Comparison of ENCODE assay signal across 7 mouse cellular contexts in genomic region chr11:93967381-93967780, GRCm38 (mm10). TPM values are rescaled to one million over a fixed set of nuclear protein-coding genes. Genes with fewer than 3 reads are reported as not detected.
DNase-seq lines count a peak whose midpoint lies in the region; ATAC-seq and TF ChIP-seq lines count a peak whose summit lies in the region.

No protein-coding gene starts in this region.

- DNase-seq in lung, adult 2 months = no peak
- DNase-seq in lung, postnatal 4 days = no peak
- peak; percentile 39 for DNase-seq in c-Kit-positive CD71-positive TER-119-positive erythroid progenitor cells, embryonic 14.5 days (ENCODE audit: low spot score)
- DNase-seq in urinary bladder, adult 18-20 months (ENCODE audit: low spot score in 2 of 2) = no peak
- DNase-seq in gastrocnemius, postnatal 10 days = no peak

- TF ChIP-seq CTCF in lung, adult 2 months (IDR thresholded peaks at IDR 0.05; ENCODE audit: insufficient read depth, low read length) = no peak

- peak overlapping the region; percentile 89 for H3K9ac ChIP-seq in hindbrain, embryonic 13.5 days
- H3K9ac ChIP-seq in midbrain, embryonic 15.5 days = peak overlapping the region; percentile 62

- 4% methylated on average over 11 of the region's 11 CpGs for WGBS in lung, adult 2 months
- 6% methylated on average over 11 of the region's 11 CpGs for WGBS in hindbrain, embryonic 13.5 days
- 4% methylated on average over 11 of the region's 11 CpGs for WGBS in midbrain, embryonic 15.5 days

- no peaks in the 10 kb centered on the region for H3K9me3 ChIP-seq in hindbrain, embryonic 13.5 days
- H3K9me3 ChIP-seq in midbrain, embryonic 15.5 days = no peaks in the 10 kb centered on the region

- peaks cover 36% of the 10 kb centered on the region for H3K36me3 ChIP-seq in hindbrain, embryonic 13.5 days
- peaks cover 28% of the 10 kb centered on the region for H3K36me3 ChIP-seq in midbrain, embryonic 15.5 days (replicated peaks)

- TF ChIP-seq POLR2A in lung, adult 2 months (IDR thresholded peaks at IDR 0.05; ENCODE audit: borderline replicate concordance, extremely low read depth, low read depth, low read length) = no peak

- H3K4me2 ChIP-seq in hindbrain, embryonic 13.5 days = peak overlapping the region; percentile 79
- peak overlapping the region; percentile 69 for H3K4me2 ChIP-seq in midbrain, embryonic 15.5 days

- H3K4me1 ChIP-seq in lung, adult 2 months (ENCODE audit: control insufficient read depth, insufficient read depth, low read length) = 0 out of 2 replicates have a peak, but pooled peaks cover 2% of the 10 kb centered on the region
- peaks cover 28% of the 10 kb centered on the region for H3K4me1 ChIP-seq in hindbrain, embryonic 13.5 days (replicated peaks)
- H3K4me1 ChIP-seq in midbrain, embryonic 15.5 days = peaks cover 23% of the 10 kb centered on the region

- H3K27me3 ChIP-seq in hindbrain, embryonic 13.5 days = no peaks in the 10 kb centered on the region
- no peaks in the 10 kb centered on the region for H3K27me3 ChIP-seq in midbrain, embryonic 15.5 days (replicated peaks)

- peak overlapping the region; percentile 92 for H3K4me3 ChIP-seq in lung, adult 2 months (replicated peaks; ENCODE audit: extremely low read depth, low read depth, low read length)
- H3K4me3 ChIP-seq in hindbrain, embryonic 13.5 days = peak overlapping the region; percentile 75
- peak overlapping the region; percentile 61 for H3K4me3 ChIP-seq in midbrain, embryonic 15.5 days

- 0 out of 2 replicates have a peak, but pooled peaks have one; percentile 11 for ATAC-seq in hindbrain, embryonic 13.5 days (ENCODE audit: low FRiP score)
- peak; percentile 4; the same call in 1 of the 2 replicates for ATAC-seq in midbrain, embryonic 15.5 days (replicated peaks)

- peak overlapping the region; percentile 85 for H3K27ac ChIP-seq in hindbrain, embryonic 13.5 days
- H3K27ac ChIP-seq in midbrain, embryonic 15.5 days = peak overlapping the region; percentile 82

RNA-seq across cellular contexts. Expression of gene Gm20390, which starts 0.7 kb away (rescaled TPM):
- polyA plus RNA-seq in lung, adult 2 months (2012; rRNA removed) = 8.2 and 8.5 TPM in 2 replicates
- 351 and 358 TPM in 2 replicates for polyA plus RNA-seq in hindbrain, embryonic 13.5 days (2015; fragmentation: Nextera tagmentation; extraction: Ambion mirVana)
- polyA plus RNA-seq in midbrain, embryonic 15.5 days (2015; fragmentation: Nextera tagmentation; extraction: Ambion mirVana) = 299 and 314 TPM in 2 replicates
- total RNA-seq in gastrocnemius, postnatal 10 days (2021) = 10 to 100 TPM; 30.2 to 31.3 TPM

RNA-seq across cellular contexts. Expression of gene Nme1, which starts 0.9 kb away (rescaled TPM):
- 42.7 and 73.7 TPM in 2 replicates for polyA plus RNA-seq in lung, adult 2 months (2012; rRNA removed)
- polyA plus RNA-seq in hindbrain, embryonic 13.5 days (2015; fragmentation: Nextera tagmentation; extraction: Ambion mirVana) = 340 and 371 TPM in 2 replicates
- 473 and 498 TPM in 2 replicates for polyA plus RNA-seq in midbrain, embryonic 15.5 days (2015; fragmentation: Nextera tagmentation; extraction: Ambion mirVana)
- total RNA-seq in gastrocnemius, postnatal 10 days (2021) = 10 to 100 TPM; 22.9 to 23.3 TPM

RNA-seq across cellular contexts. Expression of gene Nme2, which starts 11.3 kb away (rescaled TPM):
- polyA plus RNA-seq in lung, adult 2 months (2012; rRNA removed) = 107 and 124 TPM in 2 replicates
- polyA plus RNA-seq in hindbrain, embryonic 13.5 days (2015; fragmentation: Nextera tagmentation; extraction: Ambion mirVana) = 80.5 and 81.5 TPM in 2 replicates
- 68.6 and 70.3 TPM in 2 replicates for polyA plus RNA-seq in midbrain, embryonic 15.5 days (2015; fragmentation: Nextera tagmentation; extraction: Ambion mirVana)
- 100 to 1,000 TPM; 511 to 591 TPM for total RNA-seq in gastrocnemius, postnatal 10 days (2021)

RNA-seq across cellular contexts. Expression of gene Spag9, which starts 28.5 kb away (rescaled TPM):
- polyA plus RNA-seq in lung, adult 2 months (2012; rRNA removed) = 23.1 and 33.9 TPM in 2 replicates
- 96.8 and 98.6 TPM in 2 replicates for polyA plus RNA-seq in hindbrain, embryonic 13.5 days (2015; fragmentation: Nextera tagmentation; extraction: Ambion mirVana)
- polyA plus RNA-seq in midbrain, embryonic 15.5 days (2015; fragmentation: Nextera tagmentation; extraction: Ambion mirVana) = 85.5 and 88.9 TPM in 2 replicates
- total RNA-seq in gastrocnemius, postnatal 10 days (2021) = 100 to 1,000 TPM; 121 to 130 TPM

Comparison
In these comparisons a context has a peak if more than half of its experiments do, and no peak if none do; other contexts are left out.
1. RNA of gene Gm20390, which starts 0.7 kb away (polyA plus RNA-seq): 351 to 358 TPM in hindbrain, embryonic 13.5 days and 299 to 314 TPM in midbrain, embryonic 15.5 days; 8.2 to 8.5 TPM in lung, adult 2 months; every median in the first group is over 10 times any median in the second.
2. Peak in every context shown above with its lines, with median percentiles within 50 percentile points of each other: H3K4me3 ChIP-seq.